26 mouse cellular contexts compared by ENCODE assay signal in genomic region chr16:92580981-92581380, GRCm38 (mm10).
"Had no signal": no experiment of that assay in that cellular context is flagged by ENCODE, and none has a peak within 500 bp of the region (broad histone marks: within the 10 kb centered on the region; RNA-seq: fewer than 3 reads in every experiment).

No protein-coding gene starts in this region.

- H3K4me3 ChIP-seq: gastrocnemius, adult 2 months; heart, embryonic 10.5 days; heart, embryonic 12.5 days; hindbrain, embryonic 10.5 days; hindbrain, embryonic 12.5 days; intestine, embryonic 15.5 days; layer of hippocampus, adult 2 months; left cerebral cortex, adult 2 months; limb, embryonic 13.5 days; limb, embryonic 15.5 days; liver, embryonic 12.5 days had no signal

- DNase-seq: gastrocnemius, adult 2 months; gastrocnemius, postnatal 10 days; gastrocnemius, postnatal 25 days; heart, adult 18-20 months; heart, postnatal 10 days; heart, postnatal 4 days; kidney, adult 18-20 months; kidney, adult 8-10 months; kidney, postnatal 10 days; kidney, postnatal 25 days; kidney, postnatal 4 days had no signal

- H3K36me3 ChIP-seq: heart, embryonic 10.5 days; heart, embryonic 12.5 days; hindbrain, embryonic 10.5 days; hindbrain, embryonic 12.5 days; intestine, embryonic 15.5 days; limb, embryonic 13.5 days; limb, embryonic 15.5 days; liver, embryonic 12.5 days had no signal

- H3K9ac ChIP-seq: heart, embryonic 12.5 days; hindbrain, embryonic 12.5 days; hindbrain, embryonic 14.5 days; intestine, embryonic 15.5 days; limb, embryonic 13.5 days; limb, embryonic 15.5 days; liver, embryonic 12.5 days; liver, embryonic 14.5 days had no signal

- H3K4me1 ChIP-seq: intestine, embryonic 15.5 days; liver, embryonic 12.5 days had no signal

- H3K4me2 ChIP-seq: heart, embryonic 12.5 days; hindbrain, embryonic 12.5 days; hindbrain, embryonic 14.5 days; intestine, embryonic 15.5 days; liver, embryonic 12.5 days had no signal

- H3K9me3 ChIP-seq: heart, embryonic 10.5 days; hindbrain, embryonic 10.5 days; hindbrain, embryonic 12.5 days; intestine, embryonic 15.5 days; limb, embryonic 13.5 days; limb, embryonic 15.5 days; liver, embryonic 12.5 days had no signal

- ATAC-seq: hindbrain, embryonic 16.5 days; inflammation-experienced regulatory T-cells, adult 6 months; intestine, embryonic 15.5 days; intestine, postnatal 0 days; liver, embryonic 12.5 days had no signal

- H3K27ac ChIP-seq: gastrocnemius, adult 2 months; heart, embryonic 10.5 days; hindbrain, embryonic 10.5 days; hindbrain, embryonic 12.5 days; hindbrain, embryonic 14.5 days; intestine, embryonic 15.5 days; layer of hippocampus, adult 2 months; left cerebral cortex, adult 2 months; limb, embryonic 13.5 days; limb, embryonic 15.5 days; liver, embryonic 12.5 days; liver, embryonic 14.5 days had no signal

- H3K27me3 ChIP-seq: hindbrain, embryonic 12.5 days; intestine, embryonic 15.5 days; limb, embryonic 13.5 days; liver, embryonic 12.5 days had no signal
